Mouse (Mus musculus) Patski (cell line): ENCODE measurements around the gene Rab30. TPM values are rescaled to one million over a fixed set of nuclear protein-coding genes. Genes with fewer than 3 reads are reported as not detected.
A peak's percentile ranks its signal among the peaks of the same experiment; 100 is the strongest.

Experiments used
- ATAC-seq: fragments of 100-300 bp; one replicate; pipeline ENCODE4 v1.8.0; 2021
- CTCF ChIA-PET: fragments of 350-600 bp; sonication (Branson Sonifier 250); formaldehyde crosslinking; loops from one replicate; lab custom pipeline; 2022; ENCODE audit warnings: inconsistent platforms; lab: Charles Lee
- POLR2A ChIA-PET: fragments of 350-600 bp; sonication (Branson Sonifier 250); formaldehyde crosslinking; loops from one replicate; lab custom pipeline; 2022; ENCODE audit warnings: antibody characterized with exemption, inconsistent platforms; lab: Charles Lee
- DNase-seq: peaks from one replicate; pipeline ENCODE4 v3.0.0-alpha.2; 2011; ENCODE audit warnings: low read depth, low spot score
- H3K27me3 ChIP-seq: fragments of 371-371 bp; one replicate; pipeline ENCODE4 v1.5.1; 2021
- CTCF ChIP-seq: fragments of 100-300 bp; IDR thresholded peaks from one replicate; pipeline ENCODE4 v1.5.1; 2021
- in situ Hi-C: fragments of 300-500 bp; cut with MboI; formaldehyde crosslinking; loops from 3 replicates; pipeline ENCODE4 v1.11.1; 2018; ENCODE audit warnings: low pct_unique_long_range_greater_than_20kb, mixed read lengths
- polyA plus RNA-seq: library from polyadenylated mRNA; unstranded; gene quantifications from one replicate; pipeline ENCODE4 v1.2.3, GENCODE M21; 2021

The Rab30 gene
- polyA plus RNA-seq, 1 experiment from 2014 or later, result 9.8 TPM

DNA sequence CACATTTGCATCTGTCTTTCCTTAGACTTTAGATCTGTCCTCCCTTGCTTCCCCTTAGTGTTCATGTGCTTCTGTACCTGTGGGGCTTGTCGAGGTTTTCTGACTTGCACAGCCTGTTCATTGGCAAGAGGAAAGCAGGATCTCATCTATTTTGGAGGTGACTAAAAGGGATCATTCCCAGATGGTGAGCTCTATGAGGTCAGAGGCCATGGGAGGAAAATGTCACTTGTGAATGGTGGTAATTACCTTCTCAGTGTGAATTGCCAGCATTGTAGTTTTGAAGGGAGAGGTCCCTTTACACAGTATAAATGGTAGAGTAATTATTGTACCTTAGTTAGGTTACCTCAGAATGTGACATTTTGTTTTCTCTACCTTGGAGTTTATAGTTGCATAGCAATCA, 148.8 kb downstream of the Rab30 start:
- H3K27me3 ChIP-seq, result no peaks in the 10 kb centered on the region
- DNase-seq (no peak), ATAC-seq (no peak)
- in situ Hi-C loops, result loop anchor here (10.0 kb wide), 1 partner anchor 205 kb away; no protein-coding TSS in a partner anchor
- no peak for TF ChIP-seq CTCF
- ChIA-PET POLR2A (no interaction called here), CTCF (no interaction called here)

DNA sequence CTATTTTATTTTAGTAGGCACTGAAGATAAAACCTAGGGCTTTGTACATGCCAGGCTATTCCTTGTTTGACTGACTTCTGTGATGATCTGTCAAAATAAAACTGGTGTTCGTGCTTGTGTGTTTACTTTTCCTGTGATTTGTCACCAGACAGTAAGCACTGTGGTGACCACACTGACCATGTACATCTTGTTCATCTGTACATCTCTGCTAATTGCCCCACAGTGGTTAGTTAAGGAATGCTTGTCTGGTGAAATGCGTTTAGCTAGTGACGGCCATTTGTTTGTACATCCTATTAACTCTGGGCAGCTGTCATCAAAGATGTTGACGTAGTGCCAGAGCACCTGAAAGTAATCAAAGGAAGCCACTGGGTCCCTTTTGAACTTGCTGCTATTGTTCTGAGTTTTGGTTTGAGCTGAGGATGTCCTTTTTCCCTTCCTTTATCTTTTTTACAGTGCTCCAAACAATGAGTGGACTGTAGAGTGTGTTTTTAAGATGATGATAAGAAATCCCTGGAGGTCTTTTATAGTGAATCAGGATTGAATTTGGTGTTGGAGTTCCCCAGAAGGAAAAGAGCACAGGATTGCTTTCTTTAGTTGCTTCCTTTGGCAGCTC, 149.3 kb downstream of the Rab30 start:
- TF ChIP-seq CTCF, result no peak
- DNase-seq, result no peak
- no peaks in the 10 kb centered on the region for H3K27me3 ChIP-seq
- ChIA-PET CTCF (no interaction called here), POLR2A (no interaction called here)
- in situ Hi-C loops, result loop anchor here (10.0 kb wide), 1 partner anchor 204 kb away; no protein-coding TSS in a partner anchor
- ATAC-seq, result no peak

DNA sequence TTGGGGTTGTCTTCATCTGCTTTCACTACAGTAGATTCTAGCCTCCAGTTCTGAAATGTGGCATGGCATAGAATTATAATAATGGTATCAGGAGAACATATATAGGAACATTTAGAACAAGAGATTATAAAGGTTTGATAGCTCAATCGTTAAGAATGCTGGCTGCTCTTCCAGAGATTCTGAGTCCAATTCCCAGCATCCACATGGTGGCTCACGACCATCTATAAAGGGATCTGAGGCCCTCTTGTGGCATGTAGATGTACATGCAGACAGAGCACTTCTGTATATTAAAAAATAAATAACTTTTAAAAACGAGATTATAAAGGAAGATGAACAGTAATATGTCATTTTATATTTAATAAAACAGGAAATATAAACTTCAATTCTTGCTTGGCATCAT, 152.1 kb downstream of the Rab30 start:
- H3K27me3 ChIP-seq, result no peaks in the 10 kb centered on the region
- ChIA-PET POLR2A (no interaction called here), CTCF (interaction anchor here (0.6 to 3.4 kb wide), 5 partner anchors 10 to 44 kb away, joined by 3 to 18 read pairs (median 4); no protein-coding TSS in a partner anchor)
- TF ChIP-seq CTCF, result peak; percentile 70
- no peak for ATAC-seq
- in situ Hi-C loops, result loop anchor here (10.0 kb wide), 1 partner anchor 201 kb away; no protein-coding TSS in a partner anchor
- no peak for DNase-seq

Other genes with a start within 250 kb of the Rab30 start
- gene Ccdc90b, start 180.5 kb upstream of the Rab30 start, polyA plus RNA-seq, result 35.0 TPM
- gene Ankrd42, start 104.5 kb upstream of the Rab30 start, polyA plus RNA-seq, result 13.7 TPM
- 26.3 TPM for gene Pcf11, start 71.7 kb upstream of the Rab30 start, polyA plus RNA-seq
- gene Ddias, start 132.6 kb downstream of the Rab30 start, polyA plus RNA-seq, result 6.5 TPM
- gene Prcp, start 132.9 kb downstream of the Rab30 start, polyA plus RNA-seq, result 8.8 TPM